Mouse (Mus musculus): ENCODE results near the gene Olfr958. TPM values are rescaled to one million over a fixed set of nuclear protein-coding genes. Genes with fewer than 3 reads are reported as not detected.
A peak's percentile ranks its signal among the peaks of the same experiment; 100 is the strongest.

The Olfr958 gene
- total and polyA plus RNA-seq, 3 experiments = not detected

- Histone ChIP-seq H3K27ac (ENCODE audit: insufficient read depth, low read depth) (no peak overlapping the region), H3K36me3 (replicated peaks in 1 of 2; ENCODE audit: control insufficient read depth in 1 of 2, insufficient read depth in 1 of 2, low read length in 1 of 2) (no peaks in the 10 kb centered on the region), H3K9ac (ENCODE audit: insufficient read depth, low read depth) (no peak overlapping the region), H3K79me2 (replicated peaks; ENCODE audit: control insufficient read depth, extremely low read depth, insufficient read depth, poor library complexity, severe bottlenecking) (no peaks in the 10 kb centered on the region), H3K4me1 (ENCODE audit: control insufficient read depth in 1 of 2, insufficient read depth in 2 of 2) (no peaks in the 10 kb centered on the region), H3K4me2 (ENCODE audit: insufficient read depth, low read depth, poor library complexity, severe bottlenecking) (no peak overlapping the region), H3K9me3 (replicated peaks; ENCODE audit: low read length) (no peaks in the 10 kb centered on the region), H3K27me3 (replicated peaks) (no peaks in the 10 kb centered on the region), H3K4me3 (replicated peaks in 1 of 3; ENCODE audit: low read depth in 2 of 3, low read length in 2 of 3, poor library complexity in 1 of 3) (no peak overlapping the region)
- peak; percentile 56 for DNase-seq (ENCODE audit: extremely low read depth)
- dilution Hi-C loops (cut with MboI; ENCODE audit: extremely low pct_ligation_motif_present, extremely low pct_unique_long_range_greater_than_20kb, low sequenced_read_pairs) = no loop called here
- TF ChIP-seq CTCF (conservative IDR thresholded peaks at IDR 0.05 in 1 of 2, IDR thresholded peaks at IDR 0.05 in 1 of 2; ENCODE audit: low read depth in 2 of 2, low read length in 2 of 2) (peak; percentile 41 to 53), POLR2AphosphoS2 (IDR thresholded peaks at IDR 0.05; ENCODE audit: low read depth, low read length) (no peak), SMC3 (IDR thresholded peaks at IDR 0.05; ENCODE audit: low read depth, low read length) (peak; percentile 38), RAD21 (IDR thresholded peaks at IDR 0.05; ENCODE audit: low read depth, low read length) (peak; percentile 60)
- in situ Hi-C loops (cut with MboI; ENCODE audit: low pct_ligation_motif_present, low pct_unique_long_range_greater_than_20kb, low sequenced_read_pairs) = no loop called here
These were observed 44.9 kb downstream of the Olfr958 start for GRCm38 (mm10) chr9:39508998-39509397.

Other genes with a start within 250 kb of the Olfr958 start
- gene Olfr948, start 228.0 kb downstream of the Olfr958 start, total RNA-seq (2012; rRNA removed) = not detected in 2 replicates
- not detected in 2 replicates for gene Olfr948, start 228.0 kb downstream of the Olfr958 start, total RNA-seq (2014; rRNA removed)
- not detected in 2 replicates for gene Olfr948, start 228.0 kb downstream of the Olfr958 start, polyA plus RNA-seq (2012; ENCODE audit: insufficient read length, low read depth)
- not detected in 2 replicates for gene Olfr951, start 166.6 kb downstream of the Olfr958 start, total RNA-seq (2012; rRNA removed)
- gene Olfr951, start 166.6 kb downstream of the Olfr958 start, total RNA-seq (2014; rRNA removed) = not detected in 2 replicates
- gene Olfr951, start 166.6 kb downstream of the Olfr958 start, polyA plus RNA-seq (2012; ENCODE audit: insufficient read length, low read depth) = not detected in 2 replicates
- gene Olfr952, start 126.9 kb downstream of the Olfr958 start, total RNA-seq (2012; rRNA removed) = not detected in 2 replicates
- gene Olfr952, start 126.9 kb downstream of the Olfr958 start, total RNA-seq (2014; rRNA removed) = not detected in 2 replicates
- gene Olfr952, start 126.9 kb downstream of the Olfr958 start, polyA plus RNA-seq (2012; ENCODE audit: insufficient read length, low read depth) = not detected in 2 replicates
- not detected in 2 replicates for gene Olfr954, start 97.4 kb downstream of the Olfr958 start, total RNA-seq (2012; rRNA removed)
- not detected in 2 replicates for gene Olfr954, start 97.4 kb downstream of the Olfr958 start, total RNA-seq (2014; rRNA removed)
- gene Olfr954, start 97.4 kb downstream of the Olfr958 start, polyA plus RNA-seq (2012; ENCODE audit: insufficient read length, low read depth) = not detected in 2 replicates
- gene Olfr955, start 82.1 kb downstream of the Olfr958 start, total RNA-seq (2012; rRNA removed) = not detected in 2 replicates
- not detected in 2 replicates for gene Olfr955, start 82.1 kb downstream of the Olfr958 start, total RNA-seq (2014; rRNA removed)
- gene Olfr955, start 82.1 kb downstream of the Olfr958 start, polyA plus RNA-seq (2012; ENCODE audit: insufficient read length, low read depth) = not detected in 2 replicates
- not detected in 2 replicates for gene Olfr44, start 60.1 kb downstream of the Olfr958 start, total RNA-seq (2012; rRNA removed)
- gene Olfr44, start 60.1 kb downstream of the Olfr958 start, total RNA-seq (2014; rRNA removed) = not detected in 2 replicates
- not detected in 2 replicates for gene Olfr44, start 60.1 kb downstream of the Olfr958 start, polyA plus RNA-seq (2012; ENCODE audit: insufficient read length, low read depth)
- gene Olfr957, start 38.2 kb downstream of the Olfr958 start, total RNA-seq (2012; rRNA removed) = not detected in 2 replicates
- gene Olfr957, start 38.2 kb downstream of the Olfr958 start, total RNA-seq (2014; rRNA removed) = not detected in 2 replicates
- not detected in 2 replicates for gene Olfr957, start 38.2 kb downstream of the Olfr958 start, polyA plus RNA-seq (2012; ENCODE audit: insufficient read length, low read depth)
- not detected in 2 replicates for gene Olfr959, start 21.5 kb upstream of the Olfr958 start, total RNA-seq (2012; rRNA removed)
- gene Olfr959, start 21.5 kb upstream of the Olfr958 start, total RNA-seq (2014; rRNA removed) = not detected in 2 replicates
- not detected in 2 replicates for gene Olfr959, start 21.5 kb upstream of the Olfr958 start, polyA plus RNA-seq (2012; ENCODE audit: insufficient read length, low read depth)
- gene AW551984, start 50.3 kb upstream of the Olfr958 start, total RNA-seq (2012; rRNA removed) = not detected in 2 replicates
- not detected in 2 replicates for gene AW551984, start 50.3 kb upstream of the Olfr958 start, total RNA-seq (2014; rRNA removed)
- gene AW551984, start 50.3 kb upstream of the Olfr958 start, polyA plus RNA-seq (2012; ENCODE audit: insufficient read length, low read depth) = not detected in 2 replicates
- gene Olfr148, start 56.6 kb upstream of the Olfr958 start, total RNA-seq (2012; rRNA removed) = not detected in 2 replicates
- not detected in 2 replicates for gene Olfr148, start 56.6 kb upstream of the Olfr958 start, total RNA-seq (2014; rRNA removed)
- not detected in 2 replicates for gene Olfr148, start 56.6 kb upstream of the Olfr958 start, polyA plus RNA-seq (2012; ENCODE audit: insufficient read length, low read depth)
- gene Olfr960, start 67.3 kb upstream of the Olfr958 start, total RNA-seq (2012; rRNA removed) = not detected in 2 replicates
- not detected in 2 replicates for gene Olfr960, start 67.3 kb upstream of the Olfr958 start, total RNA-seq (2014; rRNA removed)
- gene Olfr960, start 67.3 kb upstream of the Olfr958 start, polyA plus RNA-seq (2012; ENCODE audit: insufficient read length, low read depth) = not detected in 2 replicates
- not detected in 2 replicates for gene Olfr961, start 91.0 kb upstream of the Olfr958 start, total RNA-seq (2012; rRNA removed)
- not detected in 2 replicates for gene Olfr961, start 91.0 kb upstream of the Olfr958 start, total RNA-seq (2014; rRNA removed)
- gene Olfr961, start 91.0 kb upstream of the Olfr958 start, polyA plus RNA-seq (2012; ENCODE audit: insufficient read length, low read depth) = not detected in 2 replicates
- gene Olfr963, start 113.2 kb upstream of the Olfr958 start, total RNA-seq (2012; rRNA removed) = not detected in 2 replicates
- gene Olfr963, start 113.2 kb upstream of the Olfr958 start, total RNA-seq (2014; rRNA removed) = not detected in 2 replicates
- not detected in 2 replicates for gene Olfr963, start 113.2 kb upstream of the Olfr958 start, polyA plus RNA-seq (2012; ENCODE audit: insufficient read length, low read depth)
- gene Olfr149, start 153.1 kb upstream of the Olfr958 start, total RNA-seq (2012; rRNA removed) = not detected in 2 replicates
- gene Olfr149, start 153.1 kb upstream of the Olfr958 start, total RNA-seq (2014; rRNA removed) = not detected in 2 replicates
- not detected in 2 replicates for gene Olfr149, start 153.1 kb upstream of the Olfr958 start, polyA plus RNA-seq (2012; ENCODE audit: insufficient read length, low read depth)
- not detected in 2 replicates for gene Olfr965, start 157.3 kb upstream of the Olfr958 start, total RNA-seq (2012; rRNA removed)
- gene Olfr965, start 157.3 kb upstream of the Olfr958 start, total RNA-seq (2014; rRNA removed) = not detected in 2 replicates
- gene Olfr965, start 157.3 kb upstream of the Olfr958 start, polyA plus RNA-seq (2012; ENCODE audit: insufficient read length, low read depth) = not detected in 2 replicates
- gene Olfr150, start 176.9 kb upstream of the Olfr958 start, total RNA-seq (2012; rRNA removed) = not detected in 2 replicates
- gene Olfr150, start 176.9 kb upstream of the Olfr958 start, total RNA-seq (2014; rRNA removed) = not detected in 2 replicates
- not detected in 2 replicates for gene Olfr150, start 176.9 kb upstream of the Olfr958 start, polyA plus RNA-seq (2012; ENCODE audit: insufficient read length, low read depth)
- gene Olfr967, start 192.2 kb upstream of the Olfr958 start, total RNA-seq (2012; rRNA removed) = not detected in 2 replicates
- not detected in 2 replicates for gene Olfr967, start 192.2 kb upstream of the Olfr958 start, total RNA-seq (2014; rRNA removed)
- not detected in 2 replicates for gene Olfr967, start 192.2 kb upstream of the Olfr958 start, polyA plus RNA-seq (2012; ENCODE audit: insufficient read length, low read depth)
- gene Olfr968, start 229.2 kb upstream of the Olfr958 start, total RNA-seq (2012; rRNA removed) = not detected in 2 replicates
- gene Olfr968, start 229.2 kb upstream of the Olfr958 start, total RNA-seq (2014; rRNA removed) = not detected in 2 replicates
- not detected in 2 replicates for gene Olfr968, start 229.2 kb upstream of the Olfr958 start, polyA plus RNA-seq (2012; ENCODE audit: insufficient read length, low read depth)
- not detected in 2 replicates for gene Olfr969, start 236.9 kb upstream of the Olfr958 start, total RNA-seq (2012; rRNA removed)
- not detected in 2 replicates for gene Olfr969, start 236.9 kb upstream of the Olfr958 start, total RNA-seq (2014; rRNA removed)
- gene Olfr969, start 236.9 kb upstream of the Olfr958 start, polyA plus RNA-seq (2012; ENCODE audit: insufficient read length, low read depth) = not detected in 2 replicates